Mouse (Mus musculus) myocyte (in vitro differentiated cells): ENCODE measurements at regions not wholly inside any gene's neighbourhood (a gene's known extent, or its start where the extent isn't known, plus 50 kb on each side); places are given as distances from the start of the nearest gene placed in this dataset.

Experiments used
- E2F4 ChIP-seq: IDR thresholded peaks from one replicate; pipeline ENCODE4 v1.6.1; 2011; ENCODE audit warnings: mild to moderate bottlenecking, control low read depth, moderate library complexity; ENCODE audit not compliant: insufficient read depth
- MAX ChIP-seq: IDR thresholded peaks from one replicate; pipeline ENCODE4 v1.6.1; 2011; ENCODE audit warnings: low read depth, mild to moderate bottlenecking, control low read depth
- MYOG ChIP-seq, 3 experiments: IDR thresholded peaks; one replicate each; pipeline ENCODE4 v1.6.1; 2011; ENCODE audit warnings: control low read depth in 2 of 3, low read depth in 2 of 3, mild to moderate bottlenecking in 2 of 3; ENCODE audit not compliant: insufficient read length in 2 of 3, control insufficient read depth in 1 of 3, insufficient read depth in 1 of 3
- POLR2A ChIP-seq: IDR thresholded peaks from one replicate; pipeline ENCODE4 v1.6.1; 2011; ENCODE audit warnings: low read depth, mild to moderate bottlenecking, control low read depth, moderate library complexity; ENCODE audit not compliant: insufficient read length
- USF1 ChIP-seq: IDR thresholded peaks from one replicate; pipeline ENCODE4 v1.6.1; 2011; ENCODE audit warnings: low read depth, mild to moderate bottlenecking, control low read depth, moderate library complexity

DNA sequence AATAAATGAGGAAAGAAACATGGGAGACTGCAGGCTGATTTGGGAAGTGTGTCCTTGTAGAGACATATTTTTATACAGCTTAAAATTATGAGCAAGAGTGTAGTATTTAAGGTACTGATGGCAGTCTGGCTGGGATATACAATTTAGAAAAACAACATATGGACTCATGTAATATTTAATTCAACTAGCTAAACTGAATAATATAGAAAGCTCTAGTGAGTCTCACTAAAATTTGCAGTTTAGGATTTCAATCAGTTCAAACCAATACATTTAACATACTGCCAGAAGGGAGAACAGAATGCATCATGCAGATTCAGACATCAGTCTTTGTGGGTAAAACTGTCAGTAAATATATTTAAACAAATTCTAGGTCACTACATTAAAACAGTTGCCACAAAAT lies 760.1 kb downstream of the Trhde start:
- no peak for TF ChIP-seq E2F4
- TF ChIP-seq POLR2A = no peak
- no peak for TF ChIP-seq USF1
- no peak for TF ChIP-seq MAX
- TF ChIP-seq MYOG (IDR thresholded peaks at IDR 0.05; ENCODE audit: control insufficient read depth in 1 of 3, insufficient read depth in 1 of 3, insufficient read length in 2 of 3, low read depth in 2 of 3) = no peak
